Mouse (Mus musculus) kidney, embryonic 15.5 days (tissue): Measurements from ENCODE around the gene Ror2. TPM values are rescaled to one million over a fixed set of nuclear protein-coding genes. Genes with fewer than 3 reads are reported as not detected.

Source experiments
- ATAC-seq: fragments of 200-750 bp; cut with Nextera tagmentation; replicated peaks from 2 replicates; pipeline ENCODE4 v1.8.0; 2017; ENCODE audit warnings: moderate TSS enrichment; ENCODE audit not compliant: low FRiP score
- H3K27ac ChIP-seq: fragments of 300-500 bp; sonication (generic); 2 replicates; pipeline ENCODE4 v1.5.1; 2015; ENCODE audit warnings: mild to moderate bottlenecking, inconsistent platforms
- H3K27me3 ChIP-seq: fragments of 300-500 bp; sonication (generic); 2 replicates; pipeline ENCODE4 v1.6.1; 2015; ENCODE audit warnings: inconsistent platforms
- H3K36me3 ChIP-seq: fragments of 300-500 bp; sonication (generic); 2 replicates; pipeline ENCODE4 v1.6.1; 2015; ENCODE audit warnings: inconsistent platforms
- H3K4me1 ChIP-seq: fragments of 300-500 bp; sonication (generic); 2 replicates; pipeline ENCODE4 v1.6.1; 2015; ENCODE audit warnings: inconsistent platforms
- H3K4me2 ChIP-seq: fragments of 300-500 bp; sonication (generic); 2 replicates; pipeline ENCODE4 v1.6.1; 2015; ENCODE audit warnings: moderate library complexity, mild to moderate bottlenecking, inconsistent platforms
- H3K4me3 ChIP-seq: fragments of 300-500 bp; sonication (generic); replicated peaks from 2 replicates; pipeline ENCODE4 v1.5.1; 2015; ENCODE audit warnings: mild to moderate bottlenecking, inconsistent platforms
- H3K9ac ChIP-seq: fragments of 300-500 bp; sonication (generic); 2 replicates; pipeline ENCODE4 v1.6.1; 2015; ENCODE audit warnings: mild to moderate bottlenecking, inconsistent platforms
- H3K9me3 ChIP-seq: fragments of 300-500 bp; sonication (generic); replicated peaks from 2 replicates; pipeline ENCODE4 v1.6.1; 2016; ENCODE audit warnings: inconsistent platforms
- WGBS: fragments of 180-500 bp; shearing (Covaris S2); methylation state at CpG from one replicate; pipeline ENCODE4 v1.1.7; 2015; ENCODE audit warnings: mixed read lengths; 5-methylcytosine and 5-hydroxymethylcytosine counted together
- polyA plus RNA-seq: library from polyadenylated mRNA; unstranded; fragments of >200 nt; fragmentation: Nextera tagmentation; extraction: Ambion mirVana; gene quantifications from 2 replicates; pipeline ENCODE4 v1.2.1, GENCODE M21; 2015

The Ror2 gene
- polyA plus RNA-seq, 1 experiment from 2014 or later, result 11.2 TPM

DNA sequence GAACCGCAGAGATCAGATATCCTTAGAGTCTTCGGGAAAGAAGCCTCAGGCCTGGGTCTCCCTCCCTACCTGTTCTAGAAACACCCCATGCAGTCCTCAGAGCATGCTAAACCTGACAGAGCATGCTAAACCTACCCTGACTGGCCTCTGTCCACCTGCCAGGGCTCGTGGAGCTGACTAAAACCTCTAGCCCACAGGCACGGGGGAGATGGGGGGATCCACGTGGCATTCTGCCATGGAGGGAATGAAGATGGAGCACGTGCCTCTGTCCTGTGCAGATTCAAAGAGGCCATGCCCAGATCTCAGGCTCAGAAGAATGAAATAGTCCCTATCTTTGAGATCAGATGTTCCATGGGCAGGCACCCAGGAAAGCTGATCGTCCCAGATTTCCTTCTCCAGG, 168.0 kb downstream of the Ror2 start:
- no peak for ATAC-seq
- no peak overlapping the region for H3K9ac ChIP-seq
- WGBS, result 87% methylated on average over 7 of the region's 7 CpGs
- no peak overlapping the region for H3K4me2 ChIP-seq
- no peak overlapping the region for H3K27ac ChIP-seq
- H3K4me1 ChIP-seq, result peaks cover 24% of the 10 kb centered on the region
- no peak overlapping the region for H3K4me3 ChIP-seq
- peaks cover 10% of the 10 kb centered on the region; the same call in 1 of the 2 replicates for H3K27me3 ChIP-seq
- H3K9me3 ChIP-seq, result no peaks in the 10 kb centered on the region
- H3K36me3 ChIP-seq, result peaks cover 12% of the 10 kb centered on the region

DNA sequence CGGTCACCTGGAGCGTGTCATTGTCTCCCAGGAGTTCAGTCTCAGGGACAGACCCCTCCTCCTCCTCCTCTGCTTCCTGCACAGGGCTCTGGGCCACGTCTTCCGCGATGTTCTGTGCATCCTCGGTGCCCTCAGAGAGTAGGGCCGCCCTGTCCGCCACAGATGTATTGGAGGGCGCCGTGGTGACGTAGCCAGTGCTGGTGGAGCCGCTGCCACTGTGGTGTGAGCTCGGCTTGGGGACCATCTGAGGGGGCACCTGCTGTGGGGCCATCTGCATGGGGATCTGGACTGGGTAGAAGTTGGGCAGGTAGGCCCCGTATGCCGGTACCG, 175.7 kb downstream of the Ror2 start:
- Histone ChIP-seq H3K4me1 (peaks cover 3% of the 10 kb centered on the region), H3K27me3 (no peaks in the 10 kb centered on the region), H3K36me3 (peaks cover 14% of the 10 kb centered on the region), H3K27ac (no peak overlapping the region), H3K4me3 (no peak overlapping the region), H3K4me2 (no peak overlapping the region), H3K9me3 (no peaks in the 10 kb centered on the region), H3K9ac (no peak overlapping the region)
- ATAC-seq, result peak; percentile 50; the same call in 1 of the 2 replicates
- 90% methylated on average over 16 of the region's 16 CpGs for WGBS

DNA sequence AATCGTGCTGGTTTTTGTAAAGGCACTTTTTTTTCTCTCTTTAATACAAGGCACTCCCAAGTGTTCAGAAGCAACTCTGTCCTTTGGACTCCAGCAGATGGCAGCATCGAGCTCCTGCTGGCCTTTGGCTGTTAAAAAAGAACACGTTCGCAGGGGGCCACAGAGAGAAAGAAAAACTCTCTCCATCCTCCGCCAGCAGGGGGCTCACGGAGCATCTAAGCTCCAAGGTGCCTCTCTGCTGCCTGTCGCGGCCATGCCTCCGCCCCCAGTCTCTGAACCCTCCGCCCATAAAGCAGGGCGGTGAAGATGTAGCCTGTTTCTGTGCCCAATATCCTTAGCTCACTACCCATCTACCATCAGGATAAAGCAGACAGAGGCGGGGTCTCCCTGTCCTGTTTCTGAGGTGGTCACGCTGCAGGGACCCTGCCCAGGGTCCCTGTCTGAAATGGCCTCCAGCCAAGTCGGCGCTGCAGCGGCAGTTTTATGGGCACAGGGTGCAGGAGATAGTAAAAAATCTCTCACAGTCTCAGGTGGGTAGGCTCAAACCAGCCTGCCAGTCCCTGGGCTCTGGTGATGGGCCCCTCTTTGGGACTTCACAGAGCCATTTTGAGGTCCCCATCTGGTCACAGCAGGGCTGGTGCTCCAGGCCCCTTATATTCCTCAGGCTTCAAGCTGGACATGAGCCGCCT, 176.2 kb downstream of the Ror2 start:
- peak overlapping the region; percentile 51 for H3K4me2 ChIP-seq
- ATAC-seq, result peak; percentile 85
- no peak overlapping the region for H3K9ac ChIP-seq
- no peak overlapping the region for H3K27ac ChIP-seq
- H3K4me1 ChIP-seq, result peaks cover 3% of the 10 kb centered on the region
- 21% methylated on average over 17 of the region's 17 CpGs for WGBS
- H3K4me3 ChIP-seq, result peak overlapping the region; percentile 10; the same call in 1 of the 2 replicates
- peaks cover 14% of the 10 kb centered on the region for H3K36me3 ChIP-seq
- no peaks in the 10 kb centered on the region for H3K27me3 ChIP-seq
- no peaks in the 10 kb centered on the region for H3K9me3 ChIP-seq

DNA sequence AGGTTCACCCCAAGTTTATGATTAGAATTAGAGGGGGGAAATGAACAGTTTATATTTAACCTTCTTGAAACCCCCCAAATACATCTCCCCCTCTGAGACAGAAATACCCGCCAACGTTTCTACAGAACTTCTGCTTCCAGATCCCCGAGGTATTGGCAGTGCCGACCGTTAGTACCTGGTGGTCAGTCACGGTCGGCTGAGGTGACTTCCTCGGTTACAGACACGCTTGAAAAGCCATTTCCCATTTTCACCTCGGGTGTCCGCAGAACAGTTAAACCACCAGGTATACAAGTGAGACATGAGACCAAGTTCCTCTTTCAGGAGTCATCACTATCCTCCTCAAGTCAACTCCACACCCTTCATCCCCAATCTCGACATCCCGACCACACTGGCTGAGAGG, 179.2 kb downstream of the Ror2 start:
- no peak overlapping the region for H3K4me2 ChIP-seq
- peaks cover 3% of the 10 kb centered on the region for H3K4me1 ChIP-seq
- no peaks in the 10 kb centered on the region for H3K9me3 ChIP-seq
- peaks cover 14% of the 10 kb centered on the region for H3K36me3 ChIP-seq
- H3K27me3 ChIP-seq, result no peaks in the 10 kb centered on the region
- no peak overlapping the region for H3K9ac ChIP-seq
- no peak for ATAC-seq
- H3K4me3 ChIP-seq, result no peak overlapping the region
- 68% methylated on average over 13 of the region's 13 CpGs for WGBS
- no peak overlapping the region for H3K27ac ChIP-seq

DNA sequence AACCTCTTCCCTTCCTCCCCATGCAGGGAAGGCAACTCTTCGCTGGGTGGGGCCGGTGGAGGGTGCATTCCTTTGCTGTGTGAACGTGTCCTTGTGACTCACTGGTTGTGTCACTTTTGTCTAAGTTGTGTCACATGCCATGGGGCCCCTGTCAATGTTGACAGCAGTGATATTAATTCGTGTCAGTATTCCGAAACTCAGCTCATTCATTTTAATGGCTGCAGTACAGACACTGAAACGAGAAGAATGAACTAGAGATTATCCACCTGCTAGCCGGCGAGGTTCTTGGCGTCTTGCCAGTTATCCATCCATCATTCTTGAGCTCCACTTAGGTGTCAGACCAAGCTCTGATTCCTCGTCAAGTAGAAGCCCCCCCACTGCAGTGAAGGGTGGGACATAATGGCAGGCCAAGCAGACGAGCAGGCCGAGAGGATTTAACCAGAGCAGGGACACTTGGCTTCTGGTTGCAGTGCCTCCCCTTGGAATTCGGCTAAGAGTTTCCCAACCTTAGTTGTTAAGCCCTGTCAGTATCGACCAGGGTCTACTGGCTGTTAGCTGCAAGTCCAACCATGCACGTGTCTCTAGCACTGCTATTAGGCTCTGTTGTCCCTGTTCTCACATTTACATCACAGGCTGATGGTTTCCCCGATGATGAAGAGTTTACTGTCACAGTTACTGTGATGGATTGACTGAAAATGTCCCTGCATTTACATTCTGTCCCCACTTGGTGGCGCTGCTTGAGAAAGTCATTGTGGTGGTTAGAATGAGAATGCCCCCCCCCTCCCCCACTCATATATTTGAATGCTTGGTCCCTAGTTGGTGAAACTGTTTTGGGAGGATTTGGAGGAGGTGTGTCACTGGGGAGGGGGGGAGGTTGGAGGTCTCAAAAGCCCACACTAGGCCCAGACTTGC, 185.9 kb downstream of the Ror2 start:
- no peak for ATAC-seq
- H3K36me3 ChIP-seq, result no peaks in the 10 kb centered on the region
- peaks cover 7% of the 10 kb centered on the region; the same call in 1 of the 2 replicates for H3K4me1 ChIP-seq
- no peaks in the 10 kb centered on the region for H3K9me3 ChIP-seq
- no peak overlapping the region for H3K4me3 ChIP-seq
- peaks cover 18% of the 10 kb centered on the region for H3K27me3 ChIP-seq
- no peak overlapping the region for H3K9ac ChIP-seq
- no peak overlapping the region for H3K4me2 ChIP-seq
- WGBS, result 46% methylated on average over 17 of the region's 17 CpGs
- H3K27ac ChIP-seq, result no peak overlapping the region

DNA sequence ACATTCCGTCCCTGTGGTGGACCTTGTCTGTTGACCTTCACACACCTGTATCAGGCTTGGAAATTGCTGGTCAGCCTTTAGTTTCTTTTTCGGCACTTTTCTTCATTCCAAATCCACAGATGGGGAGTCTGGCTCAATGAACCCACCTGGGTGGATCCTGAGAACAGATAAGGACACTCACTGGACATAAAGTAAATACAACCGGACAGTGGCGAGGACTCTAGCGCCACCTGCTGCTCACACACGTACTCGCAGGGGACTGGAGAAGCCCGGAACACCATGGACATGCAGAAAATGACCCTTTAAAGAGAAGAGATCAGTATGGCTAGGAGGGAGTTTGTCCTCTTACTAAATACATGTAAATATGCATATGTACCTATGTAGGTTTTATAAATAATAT, 189.3 kb downstream of the Ror2 start:
- H3K27me3 ChIP-seq, result peaks cover 18% of the 10 kb centered on the region
- WGBS, result 17% methylated on average over 8 of the region's 8 CpGs
- H3K36me3 ChIP-seq, result no peaks in the 10 kb centered on the region
- no peak overlapping the region for H3K9ac ChIP-seq
- no peak overlapping the region for H3K4me2 ChIP-seq
- no peak overlapping the region for H3K4me3 ChIP-seq
- peaks cover 7% of the 10 kb centered on the region; the same call in 1 of the 2 replicates for H3K4me1 ChIP-seq
- no peak for ATAC-seq
- no peaks in the 10 kb centered on the region for H3K9me3 ChIP-seq
- H3K27ac ChIP-seq, result no peak overlapping the region

DNA sequence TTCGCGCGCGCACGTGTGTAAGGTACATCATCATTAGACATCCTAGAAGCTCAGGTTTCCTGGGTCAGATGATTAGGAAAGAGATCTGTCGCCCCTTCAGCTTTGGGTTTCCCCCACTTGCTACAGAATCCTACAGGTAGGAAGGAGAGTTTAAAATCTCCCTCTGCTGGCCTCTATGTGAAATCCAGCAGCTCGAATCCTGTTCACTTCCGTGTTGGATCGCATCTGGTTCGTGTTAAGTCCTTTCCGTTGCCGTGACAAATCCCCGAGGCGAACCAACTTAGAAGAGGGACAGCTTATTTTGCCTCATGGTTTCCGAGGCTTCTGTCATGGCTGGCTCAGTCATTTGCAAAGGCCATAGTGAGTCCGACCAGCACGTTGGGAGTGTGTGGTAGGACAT, 190.7 kb downstream of the Ror2 start:
- H3K4me1 ChIP-seq, result peaks cover 7% of the 10 kb centered on the region; the same call in 1 of the 2 replicates
- WGBS, result 72% methylated on average over 17 of the region's 17 CpGs
- peaks cover 18% of the 10 kb centered on the region for H3K27me3 ChIP-seq
- no peak overlapping the region for H3K9ac ChIP-seq
- no peaks in the 10 kb centered on the region for H3K9me3 ChIP-seq
- no peak for ATAC-seq
- no peak overlapping the region for H3K4me2 ChIP-seq
- H3K36me3 ChIP-seq, result no peaks in the 10 kb centered on the region
- no peak overlapping the region for H3K4me3 ChIP-seq
- H3K27ac ChIP-seq, result no peak overlapping the region

DNA sequence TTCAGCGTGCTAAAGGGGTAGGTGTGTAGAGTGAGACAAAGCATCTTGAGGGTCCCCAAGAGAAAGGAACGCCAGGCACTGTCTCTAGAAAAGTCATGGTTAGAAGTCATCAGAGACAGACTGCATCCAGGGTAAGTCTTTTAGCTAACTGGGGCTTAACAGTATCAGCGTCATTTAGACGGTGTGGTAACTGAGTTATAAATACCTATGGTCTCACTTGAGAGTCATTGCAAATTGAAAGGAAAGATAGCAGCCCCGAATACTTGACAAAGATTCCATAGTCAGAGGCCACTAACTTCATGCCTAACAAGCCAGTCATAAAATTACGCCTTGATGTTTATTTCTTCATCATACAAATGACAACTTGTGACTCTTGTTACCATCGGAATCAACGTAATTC, 191.3 kb downstream of the Ror2 start:
- Histone ChIP-seq H3K36me3 (no peaks in the 10 kb centered on the region), H3K4me2 (no peak overlapping the region), H3K4me1 (peaks cover 1% of the 10 kb centered on the region; the same call in 1 of the 2 replicates), H3K9ac (no peak overlapping the region), H3K27me3 (peaks cover 18% of the 10 kb centered on the region), H3K9me3 (no peaks in the 10 kb centered on the region), H3K4me3 (no peak overlapping the region), H3K27ac (no peak overlapping the region)
- WGBS, result 76% methylated on average over 8 of the region's 8 CpGs
- no peak for ATAC-seq

DNA sequence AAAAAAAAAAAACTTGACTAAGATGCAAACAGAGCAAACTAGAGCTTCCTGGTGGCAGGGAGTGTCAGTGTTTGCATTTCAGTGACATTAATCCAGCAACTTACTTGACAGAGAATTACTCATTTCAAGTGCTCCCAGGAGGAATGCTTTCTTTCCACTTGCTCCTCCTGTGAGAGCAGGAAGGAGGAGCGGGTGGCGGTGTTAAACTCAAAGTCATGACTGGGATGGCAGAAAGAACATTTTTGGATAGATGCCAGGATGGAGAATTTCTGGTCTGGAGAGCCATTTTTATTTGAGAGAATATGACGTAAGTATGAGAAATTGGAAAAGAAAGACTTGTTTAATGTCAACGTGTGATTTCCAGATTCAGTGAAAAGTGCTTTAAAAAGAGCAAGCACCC, 192.5 kb downstream of the Ror2 start:
- Histone ChIP-seq H3K9ac (no peak overlapping the region), H3K27ac (no peak overlapping the region), H3K27me3 (peaks cover 13% of the 10 kb centered on the region), H3K9me3 (no peaks in the 10 kb centered on the region), H3K4me1 (no peaks in the 10 kb centered on the region), H3K4me2 (no peak overlapping the region), H3K4me3 (no peak overlapping the region), H3K36me3 (no peaks in the 10 kb centered on the region)
- 49% methylated on average over 4 of the region's 4 CpGs for WGBS
- ATAC-seq, result no peak

DNA sequence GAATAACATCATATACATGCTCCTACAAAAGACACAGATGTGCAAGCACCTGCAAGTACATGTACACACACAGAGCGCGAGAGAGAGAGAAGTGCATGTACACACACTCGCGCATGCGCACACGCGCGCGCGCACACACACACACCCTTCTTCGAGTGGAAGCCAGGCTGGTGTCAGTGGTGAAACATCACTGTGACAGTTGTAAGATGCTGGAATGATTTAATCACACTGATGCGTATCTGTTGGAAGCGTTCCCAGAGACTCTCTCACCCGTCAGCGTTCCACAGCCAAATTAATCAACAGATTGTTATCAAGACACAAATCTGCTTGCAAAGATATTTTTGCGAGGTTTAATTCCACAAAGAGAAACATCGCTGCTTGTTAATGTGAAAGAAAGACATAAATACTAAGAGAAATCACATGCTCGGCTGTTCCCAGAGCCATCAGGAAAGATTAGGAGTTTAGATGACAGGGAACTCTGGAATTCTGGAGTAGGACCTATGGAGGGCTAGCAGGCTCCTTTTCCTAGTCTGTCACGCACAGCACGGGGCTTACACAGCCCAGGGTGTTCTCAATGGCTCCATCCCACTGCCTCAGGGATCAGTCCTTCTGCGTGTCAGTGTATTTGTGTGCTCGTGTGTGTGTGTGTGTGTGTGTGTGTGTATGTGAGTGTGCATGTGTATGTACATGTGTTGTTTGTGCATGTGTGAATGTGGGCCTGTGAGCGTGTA, 199.2 kb downstream of the Ror2 start:
- no peaks in the 10 kb centered on the region for H3K9me3 ChIP-seq
- no peak for ATAC-seq
- H3K9ac ChIP-seq, result no peak overlapping the region
- H3K4me3 ChIP-seq, result no peak overlapping the region
- H3K4me2 ChIP-seq, result no peak overlapping the region
- WGBS, result 74% methylated on average over 23 of the region's 23 CpGs
- no peaks in the 10 kb centered on the region for H3K27me3 ChIP-seq
- no peak overlapping the region for H3K27ac ChIP-seq
- no peaks in the 10 kb centered on the region for H3K4me1 ChIP-seq
- H3K36me3 ChIP-seq, result no peaks in the 10 kb centered on the region

DNA sequence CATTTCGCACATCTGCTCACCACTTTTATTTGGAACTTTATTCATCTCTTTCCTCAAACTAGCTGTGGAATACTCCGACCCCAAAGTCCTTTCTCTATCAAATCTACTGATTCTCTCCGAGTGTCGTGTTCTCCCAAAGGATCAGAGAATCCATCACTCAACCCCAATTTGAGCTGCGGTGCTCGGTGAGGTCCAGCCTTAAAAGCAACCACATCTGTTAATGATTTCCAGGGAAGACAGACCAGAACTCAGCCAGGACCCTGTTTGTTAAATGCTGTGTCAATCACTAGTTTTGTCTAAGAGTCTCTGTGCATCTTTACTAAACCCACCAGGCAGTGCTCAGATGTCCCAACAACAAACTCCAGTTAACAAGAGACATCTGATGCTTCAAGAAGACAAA, 204.1 kb downstream of the Ror2 start:
- ATAC-seq, result no peak
- Histone ChIP-seq H3K4me2 (no peak overlapping the region), H3K4me3 (no peak overlapping the region), H3K27me3 (no peaks in the 10 kb centered on the region), H3K27ac (no peak overlapping the region), H3K4me1 (peaks cover 5% of the 10 kb centered on the region; the same call in 1 of the 2 replicates), H3K36me3 (no peaks in the 10 kb centered on the region), H3K9ac (no peak overlapping the region), H3K9me3 (no peaks in the 10 kb centered on the region)
- WGBS, result 54% methylated on average over 6 of the region's 6 CpGs
